Mouse (Mus musculus) CH12.LX (cell line): ENCODE results near the gene Hist1h2bf. TPM values are rescaled to one million over a fixed set of nuclear protein-coding genes. Genes with fewer than 3 reads are reported as not detected.

ENCODE experiments used
- DNase-seq: peaks from one replicate; pipeline ENCODE4 v3.0.0-alpha.2; 2013; ENCODE audit errors: extremely low read depth
- H3K27ac ChIP-seq: 2 replicates; pipeline ENCODE4 v1.5.1; 2012; ENCODE audit warnings: low read depth, mild to moderate bottlenecking, control low read depth, moderate library complexity; ENCODE audit not compliant: insufficient read depth
- H3K27me3 ChIP-seq: replicated peaks from 2 replicates; pipeline ENCODE3; 2012; ENCODE audit warnings: inconsistent platforms
- H3K36me3 ChIP-seq, 2 experiments: replicated peaks in 1 of 2; 2 replicates each; pipeline versions ENCODE3 to v1.6.1; 2012; ENCODE audit warnings: inconsistent platforms in 1 of 2, low read length in 1 of 2, mild to moderate bottlenecking in 1 of 2, mixed read lengths in 1 of 2, moderate library complexity in 1 of 2; ENCODE audit not compliant: control insufficient read depth in 1 of 2, insufficient read depth in 1 of 2
- H3K4me1 ChIP-seq, 2 experiments: 2 replicates each; pipeline ENCODE4 v1.6.1; 2012; ENCODE audit warnings: inconsistent platforms in 1 of 2, moderate library complexity in 1 of 2; ENCODE audit not compliant: insufficient read depth in 2 of 2, control insufficient read depth in 1 of 2
- H3K4me2 ChIP-seq: 2 replicates; pipeline ENCODE4 v1.6.1; 2012; ENCODE audit warnings: low read depth, mild to moderate bottlenecking, control low read depth; ENCODE audit not compliant: poor library complexity, insufficient read depth, severe bottlenecking
- H3K4me3 ChIP-seq, 3 experiments: fragments of 150-350 bp in 1 of 3; sonication (generic) in 1 of 3; replicated peaks in 1 of 3; 2 replicates each; pipeline versions ENCODE3 to v1.5.1; 2011 to 2012; ENCODE audit warnings: low read depth in 2 of 3, low read length in 2 of 3, mild to moderate bottlenecking in 2 of 3, moderate library complexity in 2 of 3, control low read depth in 1 of 3, improper control_type of control experiment in 1 of 3, inconsistent platforms in 1 of 3, mixed read lengths in 1 of 3; ENCODE audit not compliant: poor library complexity in 1 of 3
- H3K79me2 ChIP-seq: replicated peaks from 2 replicates; pipeline ENCODE4 v1.6.1; 2012; ENCODE audit warnings: mild to moderate bottlenecking, moderate library complexity; ENCODE audit not compliant: control insufficient read depth, poor library complexity, insufficient read depth, severe bottlenecking; ENCODE audit errors: extremely low read depth
- H3K9ac ChIP-seq: 2 replicates; pipeline ENCODE4 v1.6.1; 2012; ENCODE audit warnings: low read depth, mild to moderate bottlenecking, control low read depth, moderate library complexity; ENCODE audit not compliant: insufficient read depth
- H3K9me3 ChIP-seq: replicated peaks from 2 replicates; pipeline ENCODE3; 2012; ENCODE audit warnings: low read length, inconsistent platforms, mixed read lengths
- BHLHE40 ChIP-seq: IDR thresholded peaks from 2 replicates; pipeline ENCODE4 v1.6.1; 2011; ENCODE audit warnings: mild to moderate bottlenecking, low read depth, low read length, improper control_type of control experiment
- CHD1 ChIP-seq: IDR thresholded peaks from 2 replicates; pipeline ENCODE4 v1.6.1; 2012; ENCODE audit warnings: low read depth, low read length, improper control_type of control experiment, inconsistent platforms
- ELF1 ChIP-seq: IDR thresholded peaks from 2 replicates; pipeline ENCODE4 v1.6.1; 2014; ENCODE audit warnings: low read depth, mild to moderate bottlenecking, inconsistent platforms, low read length, improper control_type of control experiment
- EP300 ChIP-seq: IDR thresholded peaks from 2 replicates; pipeline ENCODE4 v1.6.1; 2011; ENCODE audit warnings: low read length, improper control_type of control experiment
- GABPA ChIP-seq: IDR thresholded peaks from 2 replicates; pipeline ENCODE4 v1.6.1; 2012; ENCODE audit warnings: low read depth, low read length, improper control_type of control experiment, inconsistent platforms; ENCODE audit not compliant: insufficient replicate concordance
- HCFC1 ChIP-seq: IDR thresholded peaks from 2 replicates; pipeline ENCODE4 v1.6.1; 2012; ENCODE audit warnings: low read depth, mild to moderate bottlenecking, inconsistent platforms, low read length, improper control_type of control experiment
- IRF4 ChIP-seq: IDR thresholded peaks from 2 replicates; pipeline ENCODE4 v1.6.1; 2014; ENCODE audit warnings: low read depth, mild to moderate bottlenecking, inconsistent platforms, low read length, improper control_type of control experiment
- JUND ChIP-seq: conservative IDR thresholded peaks from 2 replicates; pipeline ENCODE4 v1.6.1; 2011; ENCODE audit warnings: low read depth, low read length, improper control_type of control experiment
- KAT2A ChIP-seq: IDR thresholded peaks from 2 replicates; pipeline ENCODE4 v1.6.1; 2012; ENCODE audit warnings: low read length, improper control_type of control experiment, inconsistent platforms; ENCODE audit not compliant: insufficient replicate concordance
- MAFK ChIP-seq: IDR thresholded peaks from 2 replicates; pipeline ENCODE4 v1.6.1; 2011; ENCODE audit warnings: low read length, improper control_type of control experiment; ENCODE audit not compliant: insufficient replicate concordance
- MAX ChIP-seq: IDR thresholded peaks from 2 replicates; pipeline ENCODE4 v1.6.1; 2011; ENCODE audit warnings: low read length, improper control_type of control experiment
- MAZ ChIP-seq: IDR thresholded peaks from 2 replicates; pipeline ENCODE4 v1.6.1; 2012; ENCODE audit warnings: low read depth, mild to moderate bottlenecking, inconsistent platforms, low read length, improper control_type of control experiment, moderate library complexity
- MEF2A ChIP-seq: IDR thresholded peaks from 2 replicates; pipeline ENCODE4 v1.6.1; 2014; ENCODE audit warnings: low read depth, mild to moderate bottlenecking, inconsistent platforms, low read length, improper control_type of control experiment, borderline replicate concordance
- MXI1 ChIP-seq: IDR thresholded peaks from 2 replicates; pipeline ENCODE4 v1.6.1; 2011; ENCODE audit warnings: mild to moderate bottlenecking, low read depth, low read length, improper control_type of control experiment
- MYC ChIP-seq: IDR thresholded peaks from 2 replicates; pipeline ENCODE4 v1.6.1; 2011; ENCODE audit warnings: low read depth, mild to moderate bottlenecking, improper control_type of control experiment, low read length
- NELFE ChIP-seq: IDR thresholded peaks from 2 replicates; pipeline ENCODE4 v1.6.1; 2011; ENCODE audit warnings: low read depth, low read length, improper control_type of control experiment
- NRF1 ChIP-seq: IDR thresholded peaks from 2 replicates; pipeline ENCODE4 v1.6.1; 2014; ENCODE audit warnings: low read depth, mild to moderate bottlenecking, inconsistent platforms, low read length, improper control_type of control experiment, moderate library complexity
- POLR2A ChIP-seq: IDR thresholded peaks from 2 replicates; pipeline ENCODE4 v1.6.1; 2011; ENCODE audit warnings: low read depth, mild to moderate bottlenecking, improper control_type of control experiment, low read length
- POLR2AphosphoS2 ChIP-seq: IDR thresholded peaks from 2 replicates; pipeline ENCODE4 v1.6.1; 2011; ENCODE audit warnings: low read depth, low read length, improper control_type of control experiment
- SIN3A ChIP-seq: IDR thresholded peaks from 2 replicates; pipeline ENCODE4 v1.6.1; 2012; ENCODE audit warnings: low read length, improper control_type of control experiment, inconsistent platforms
- SMC3 ChIP-seq: IDR thresholded peaks from 2 replicates; pipeline ENCODE4 v1.6.1; 2011; ENCODE audit warnings: low read depth, low read length, improper control_type of control experiment
- TBP ChIP-seq: conservative IDR thresholded peaks from 2 replicates; pipeline ENCODE4 v1.6.1; 2011; ENCODE audit warnings: low read depth, low read length, improper control_type of control experiment
- TCF12 ChIP-seq: IDR thresholded peaks from 2 replicates; pipeline ENCODE4 v1.6.1; 2014; ENCODE audit warnings: low read depth, mild to moderate bottlenecking, inconsistent platforms, low read length, improper control_type of control experiment
- UBTF ChIP-seq: IDR thresholded peaks from 2 replicates; pipeline ENCODE4 v1.6.1; 2012; ENCODE audit warnings: low read depth, mild to moderate bottlenecking, inconsistent platforms, low read length, improper control_type of control experiment, moderate library complexity
- USF1 ChIP-seq: IDR thresholded peaks from 2 replicates; pipeline ENCODE4 v1.6.1; 2014; ENCODE audit warnings: low read depth, mild to moderate bottlenecking, inconsistent platforms, low read length, improper control_type of control experiment
- USF2 ChIP-seq: conservative IDR thresholded peaks from 2 replicates; pipeline ENCODE4 v1.6.1; 2011; ENCODE audit warnings: low read depth, low read length, improper control_type of control experiment
- ZKSCAN1 ChIP-seq: IDR thresholded peaks from 2 replicates; pipeline ENCODE4 v1.6.1; 2012; ENCODE audit warnings: low read depth, inconsistent platforms, low read length, improper control_type of control experiment, borderline replicate concordance
- ZNF384 ChIP-seq: IDR thresholded peaks from 2 replicates; pipeline ENCODE4 v1.6.1; 2012; ENCODE audit warnings: low read depth, low read length, improper control_type of control experiment, inconsistent platforms
- dilution Hi-C: fragments of 300-500 bp; cut with MboI; formaldehyde crosslinking; loops from 2 replicates; pipeline ENCODE4 v1.14.3; 2020; ENCODE audit warnings: low sequenced_read_pairs; ENCODE audit not compliant: extremely low pct_unique_long_range_greater_than_20kb, extremely low pct_ligation_motif_present
- in situ Hi-C: fragments of 300-500 bp; cut with MboI; formaldehyde crosslinking; loops from 3 replicates; pipeline ENCODE4 v1.14.3; 2019; ENCODE audit warnings: low sequenced_read_pairs, low pct_ligation_motif_present, low pct_unique_long_range_greater_than_20kb, mixed read lengths
- polyA plus RNA-seq: library from polyadenylated mRNA; unstranded; fragments of >175 nt; gene quantifications from 2 replicates; pipeline ENCODE4 v1.2.1, GENCODE M21; 2012; ENCODE audit warnings: low read depth; ENCODE audit not compliant: insufficient read length
- total RNA-seq, 2 experiments: library from RNA; depleted of rRNA; stranded (reverse); fragments of 300-350 nt in 1 of 2; fragments of >200 nt in 1 of 2; gene quantifications; 2 replicates each; pipeline ENCODE4 v1.2.3; 2012 to 2014

Hist1h2bf gene
- total and polyA plus RNA-seq, 3 experiments, result 1.7 to 1,243 (median 50.8) TPM

- Histone ChIP-seq H3K27ac (no peak overlapping the region), H3K4me3 (peak overlapping the region; percentile 20 to 45 (median 37)), H3K79me2 (no peaks in the 10 kb centered on the region), H3K36me3 (no peaks in the 10 kb centered on the region), H3K9ac (peak overlapping the region; percentile 89), H3K4me1 (peaks cover 7 to 38% of the 10 kb centered on the region in 2 experiments), H3K9me3 (no peaks in the 10 kb centered on the region), H3K27me3 (no peaks in the 10 kb centered on the region), H3K4me2 (peak overlapping the region; percentile 87; the same call in 1 of the 2 replicates)
- in situ Hi-C loops, result loop anchor here (10.0 kb wide), 1 partner anchor 1495 kb away; the partner anchor contains the start of genes Hist1h2ah and Hist1h2bk
- dilution Hi-C loops, result no loop called here
- no peak for TF ChIP-seq SMC3
- peak; percentile 85 for TF ChIP-seq ZNF384
- TF ChIP-seq HCFC1, result no peak
- TF ChIP-seq USF1, result no peak
- no peak for TF ChIP-seq UBTF
- TF ChIP-seq GABPA, result no peak
- no peak for TF ChIP-seq MEF2A
- no peak for TF ChIP-seq MXI1
- TF ChIP-seq TCF12, result no peak
- 0 out of 2 replicates have a peak, but pooled peaks have one; percentile 26 for TF ChIP-seq JUND
- peak; percentile 72 for TF ChIP-seq EP300
- no peak for TF ChIP-seq TBP
- 0 out of 2 replicates have a peak, but pooled peaks have one; percentile 16 for TF ChIP-seq BHLHE40
- TF ChIP-seq ELF1, result no peak
- no peak for TF ChIP-seq ZKSCAN1
- no peak for TF ChIP-seq POLR2A
- no peak for TF ChIP-seq NRF1
- TF ChIP-seq IRF4, result peak; percentile 59
- no peak for TF ChIP-seq POLR2AphosphoS2
- no peak for TF ChIP-seq USF2
- TF ChIP-seq KAT2A, result no peak
- no peak for TF ChIP-seq MAZ
- 0 out of 2 replicates have a peak, but pooled peaks have one; percentile 18 for TF ChIP-seq NELFE
- 0 out of 2 replicates have a peak, but pooled peaks have one; percentile 35 for TF ChIP-seq MAX
- 0 out of 2 replicates have a peak, but pooled peaks have one; percentile 12 for TF ChIP-seq SIN3A
- TF ChIP-seq MYC, result no peak
- TF ChIP-seq CHD1, result peak; percentile 85
- no peak for TF ChIP-seq MAFK
- no peak for DNase-seq
Measured at GRCm38 (mm10) chr13:23529480-23530165, 44.4 kb downstream of the Hist1h2bf start.
